Mouse (Mus musculus) heart, embryonic 14.5 days (tissue): Measurements from ENCODE around the gene Tcirg1. TPM values are rescaled to one million over a fixed set of nuclear protein-coding genes. Genes with fewer than 3 reads are reported as not detected.

Source experiments
- ATAC-seq: fragments of 200-750 bp; cut with Nextera tagmentation; 2 replicates; pipeline ENCODE4 v1.8.0; 2017; ENCODE audit warnings: low read depth, moderate TSS enrichment; ENCODE audit not compliant: insufficient number of reproducible peaks, insufficient read depth, low FRiP score
- H3K27ac ChIP-seq, 2 experiments: fragments of 200-500 bp in 1 of 2; fragments of 300-500 bp in 1 of 2; sonication (generic) in 1 of 2; replicated peaks in 1 of 2; 2 replicates each; pipeline ENCODE4 v1.5.1; 2012 to 2014; ENCODE audit warnings: low read depth in 2 of 2, low read length in 2 of 2, control low read depth in 1 of 2, mild to moderate bottlenecking in 1 of 2, mixed read lengths in 1 of 2; ENCODE audit not compliant: control insufficient read depth in 1 of 2, insufficient read depth in 1 of 2
- H3K27me3 ChIP-seq: fragments of 300-500 bp; sonication (generic); 2 replicates; pipeline ENCODE4 v1.6.1; 2014; ENCODE audit warnings: mild to moderate bottlenecking, low read length, control low read depth; ENCODE audit not compliant: control insufficient read depth, insufficient read depth
- H3K36me3 ChIP-seq: fragments of 300-500 bp; sonication (generic); 2 replicates; pipeline ENCODE4 v1.6.1; 2014; ENCODE audit warnings: mild to moderate bottlenecking, control low read depth, low read length, mixed read lengths; ENCODE audit not compliant: control insufficient read depth, insufficient read depth
- H3K4me1 ChIP-seq, 2 experiments: fragments of 200-500 bp in 1 of 2; fragments of 300-500 bp in 1 of 2; sonication (generic) in 1 of 2; 2 replicates each; pipeline ENCODE4 v1.6.1; 2012 to 2014; ENCODE audit warnings: low read length in 2 of 2, control low read depth in 1 of 2, mixed read lengths in 1 of 2; ENCODE audit not compliant: control insufficient read depth in 2 of 2, insufficient read depth in 2 of 2
- H3K4me2 ChIP-seq: fragments of 300-500 bp; sonication (generic); 2 replicates; pipeline ENCODE4 v1.6.1; 2014; ENCODE audit warnings: mild to moderate bottlenecking, low read length
- H3K4me3 ChIP-seq, 2 experiments: fragments of 200-500 bp in 1 of 2; fragments of 300-500 bp in 1 of 2; sonication (generic) in 1 of 2; 2 replicates each; pipeline ENCODE4 v1.5.1; 2012 to 2014; ENCODE audit warnings: low read length in 2 of 2, mild to moderate bottlenecking in 2 of 2, control low read depth in 1 of 2, low read depth in 1 of 2, moderate library complexity in 1 of 2; ENCODE audit not compliant: control insufficient read depth in 1 of 2, insufficient read depth in 1 of 2
- H3K9ac ChIP-seq: fragments of 300-500 bp; sonication (generic); 2 replicates; pipeline ENCODE4 v1.6.1; 2014; ENCODE audit warnings: mild to moderate bottlenecking, low read length
- H3K9me3 ChIP-seq: fragments of 300-500 bp; sonication (generic); 2 replicates; pipeline ENCODE4 v1.6.1; 2016; ENCODE audit warnings: low read length, control low read depth; ENCODE audit not compliant: control insufficient read depth
- WGBS: fragments of 180-500 bp; shearing (Covaris S2); extraction: QIAGEN DNeasy Blood & Tissue Kit; methylation state at CpG from one replicate; pipeline ENCODE4 v1.1.7; 2014; 5-methylcytosine and 5-hydroxymethylcytosine counted together
- polyA plus RNA-seq: library from polyadenylated mRNA; unstranded; fragments of >200 nt; fragmentation: Nextera tagmentation; extraction: Ambion mirVana; gene quantifications from 2 replicates; pipeline ENCODE4 v1.2.1, GENCODE M21; 2014

Tcirg1 gene
- polyA plus RNA-seq, 1 experiment from 2014 or later = 17.1 TPM

GRCm38 (mm10) chr19:3894294-3894693, 12.6 kb downstream of the Tcirg1 start:
- ATAC-seq = no peak
- peaks cover 96% of the 10 kb centered on the region for H3K36me3 ChIP-seq
- no peak overlapping the region for H3K9ac ChIP-seq
- H3K4me1 ChIP-seq = peaks cover 14 to 24% of the 10 kb centered on the region in 2 experiments
- peak overlapping the region in 1 of 2 experiments; percentile 55; a peak in 1 of 4 replicates for H3K27ac ChIP-seq
- WGBS = 90% methylated on average over 2 of the region's 2 CpGs
- H3K27me3 ChIP-seq = no peaks in the 10 kb centered on the region
- H3K9me3 ChIP-seq = no peaks in the 10 kb centered on the region
- H3K4me2 ChIP-seq = no peak overlapping the region
- H3K4me3 ChIP-seq = no peak overlapping the region

- peaks cover 14 to 24% of the 10 kb centered on the region in 2 experiments for H3K4me1 ChIP-seq
- peak; percentile 62 for ATAC-seq
- no peak overlapping the region for H3K4me3 ChIP-seq
- no peaks in the 10 kb centered on the region for H3K27me3 ChIP-seq
- no peak overlapping the region for H3K9ac ChIP-seq
- no peaks in the 10 kb centered on the region for H3K9me3 ChIP-seq
- peak overlapping the region; percentile 37 to 55 for H3K27ac ChIP-seq
- no peak overlapping the region for H3K4me2 ChIP-seq
- 56% methylated on average over 4 of the region's 4 CpGs for WGBS
- H3K36me3 ChIP-seq = peaks cover 97% of the 10 kb centered on the region
These were observed 13.3 kb downstream of the Tcirg1 start for GRCm38 (mm10) chr19:3893545-3894116.

GRCm38 (mm10) chr19:3890181-3890580, 16.8 kb downstream of the Tcirg1 start:
- Histone ChIP-seq H3K4me2 (no peak overlapping the region), H3K4me1 (peaks cover 11 to 18% of the 10 kb centered on the region in 2 experiments), H3K9me3 (no peaks in the 10 kb centered on the region), H3K27me3 (no peaks in the 10 kb centered on the region), H3K27ac (no peak overlapping the region), H3K4me3 (no peak overlapping the region), H3K9ac (no peak overlapping the region), H3K36me3 (peaks cover 94% of the 10 kb centered on the region)
- WGBS = 88% methylated on average over 8 of the region's 8 CpGs
- ATAC-seq = no peak

DNA sequence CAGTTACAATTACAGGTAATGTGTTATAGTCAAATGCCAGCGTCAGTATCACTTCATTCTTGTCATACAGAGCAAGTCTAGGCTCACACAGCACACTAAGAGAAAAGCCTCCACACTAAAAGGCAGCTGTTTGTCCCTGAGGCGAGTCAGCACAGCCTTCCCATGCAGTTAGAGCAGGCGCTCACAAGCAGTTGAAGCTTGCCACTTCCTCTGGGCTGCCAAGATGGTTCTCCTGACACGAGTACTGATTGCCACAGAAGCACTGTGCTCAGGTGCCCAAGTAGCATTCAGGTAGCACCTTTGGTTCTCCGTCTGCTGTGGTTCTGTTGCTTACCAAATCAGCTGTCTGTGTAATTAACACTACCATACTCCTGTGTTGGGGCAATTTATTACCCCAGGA, 17.8 kb downstream of the Tcirg1 start:
- H3K9me3 ChIP-seq = no peaks in the 10 kb centered on the region
- no peak overlapping the region for H3K9ac ChIP-seq
- peaks cover 85% of the 10 kb centered on the region for H3K36me3 ChIP-seq
- H3K4me3 ChIP-seq = no peak overlapping the region
- no peak for ATAC-seq
- no peak overlapping the region for H3K4me2 ChIP-seq
- no peak overlapping the region for H3K27ac ChIP-seq
- no peaks in the 10 kb centered on the region for H3K27me3 ChIP-seq
- 94% methylated on average over 5 of the region's 5 CpGs for WGBS
- peaks cover 15 to 19% of the 10 kb centered on the region in 2 experiments for H3K4me1 ChIP-seq

- Histone ChIP-seq H3K27me3 (no peaks in the 10 kb centered on the region), H3K9ac (no peak overlapping the region), H3K4me1 (peaks cover 7 to 12% of the 10 kb centered on the region in 2 experiments), H3K4me3 (no peak overlapping the region), H3K36me3 (peaks cover 39% of the 10 kb centered on the region), H3K4me2 (no peak overlapping the region), H3K9me3 (no peaks in the 10 kb centered on the region), H3K27ac (peak overlapping the region; percentile 23 to 37; a peak in 2 of 4 replicates)
- WGBS = 26% methylated on average over 6 of the region's 6 CpGs
- no peak for ATAC-seq
These were observed 22.5 kb downstream of the Tcirg1 start for GRCm38 (mm10) chr19:3884325-3884990.

GRCm38 (mm10) chr19:3882214-3882613, 24.7 kb downstream of the Tcirg1 start:
- no peak overlapping the region for H3K4me3 ChIP-seq
- ATAC-seq = no peak
- peaks cover 7 to 12% of the 10 kb centered on the region in 2 experiments for H3K4me1 ChIP-seq
- no peaks in the 10 kb centered on the region for H3K9me3 ChIP-seq
- peaks cover 23% of the 10 kb centered on the region for H3K36me3 ChIP-seq
- H3K27ac ChIP-seq = no peak overlapping the region
- H3K27me3 ChIP-seq = no peaks in the 10 kb centered on the region
- no peak overlapping the region for H3K9ac ChIP-seq
- WGBS = 86% methylated on average over 4 of the region's 4 CpGs
- H3K4me2 ChIP-seq = no peak overlapping the region

DNA sequence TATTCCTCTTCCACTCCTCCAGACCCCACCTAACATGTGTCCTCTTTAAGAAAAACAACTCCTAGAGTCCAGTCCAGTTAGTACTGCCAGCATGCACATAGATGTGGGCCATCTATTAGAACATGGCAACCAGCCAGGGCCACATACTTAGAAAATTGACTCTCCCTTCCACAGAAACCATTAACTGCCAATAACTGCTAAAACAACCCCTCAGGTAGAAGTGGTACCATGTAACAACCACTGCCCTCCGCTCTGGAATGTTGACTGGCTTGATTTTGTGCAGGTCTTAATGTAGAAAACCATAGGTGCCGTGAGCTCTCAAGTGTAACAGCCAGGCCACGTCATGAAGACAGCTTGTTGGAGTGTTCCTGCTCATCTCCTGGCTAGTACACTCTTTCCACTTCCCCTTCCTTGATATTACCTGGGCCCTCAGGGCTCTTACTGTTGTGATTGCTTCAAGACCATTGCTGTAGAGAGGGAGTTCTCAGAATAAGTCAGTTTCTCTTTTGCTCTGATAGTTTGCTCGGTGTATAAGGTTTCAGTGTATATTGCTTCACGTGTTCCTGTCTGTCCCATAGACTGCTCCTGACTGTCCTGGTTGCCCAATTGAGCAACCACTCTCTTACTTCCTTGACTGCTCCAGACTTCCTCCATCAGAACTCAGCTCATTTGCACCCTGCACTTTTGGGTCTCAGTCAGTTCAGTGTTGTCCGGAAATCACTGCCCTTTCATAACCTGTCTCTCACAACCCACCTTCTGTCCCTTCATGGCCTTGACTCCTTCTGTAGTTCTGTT, 26.7 kb downstream of the Tcirg1 start:
- no peak overlapping the region for H3K4me2 ChIP-seq
- no peak for ATAC-seq
- WGBS = 95% methylated on average over 6 of the region's 6 CpGs

More for the DNA sequence above, 26.7 kb downstream of the Tcirg1 start:
- no peaks in the 10 kb centered on the region for H3K27me3 ChIP-seq
- H3K4me3 ChIP-seq = no peak overlapping the region
- no peak overlapping the region for H3K27ac ChIP-seq
- H3K4me1 ChIP-seq = peaks cover 7 to 12% of the 10 kb centered on the region in 2 experiments
- no peak overlapping the region for H3K9ac ChIP-seq
- no peaks in the 10 kb centered on the region for H3K9me3 ChIP-seq
- H3K36me3 ChIP-seq = peaks cover 9% of the 10 kb centered on the region; the same call in 1 of the 2 replicates
